Mouse (Mus musculus) cerebellum, adult 18-20 months (tissue): ENCODE data around the gene AA986860.

Experiments
- DNase-seq, 2 experiments: peaks; one replicate each; pipeline ENCODE4 v3.0.0; 2021

AA986860 gene

GRCm38 (mm10) chr1:130779867-130780266 is 48.1 kb downstream of the AA986860 start:
- no peak for DNase-seq

GRCm38 (mm10) chr1:130784054-130784453 is 52.3 kb downstream of the AA986860 start:
- DNase-seq = peak; percentile 8 to 11

- DNase-seq = no peak
Observed at GRCm38 (mm10) chr1:130787001-130787400, 55.2 kb downstream of the AA986860 start.

- no peak for DNase-seq
Observed at GRCm38 (mm10) chr1:130789512-130790451, 58.0 kb downstream of the AA986860 start.
